Mouse (Mus musculus): Measurements from ENCODE around the gene Ces1a. TPM values are rescaled to one million over a fixed set of nuclear protein-coding genes. Genes with fewer than 3 reads are reported as not detected.

Ces1a gene
- polyA plus RNA-seq, 1 experiment from 2014 or later: not detected

DNA sequence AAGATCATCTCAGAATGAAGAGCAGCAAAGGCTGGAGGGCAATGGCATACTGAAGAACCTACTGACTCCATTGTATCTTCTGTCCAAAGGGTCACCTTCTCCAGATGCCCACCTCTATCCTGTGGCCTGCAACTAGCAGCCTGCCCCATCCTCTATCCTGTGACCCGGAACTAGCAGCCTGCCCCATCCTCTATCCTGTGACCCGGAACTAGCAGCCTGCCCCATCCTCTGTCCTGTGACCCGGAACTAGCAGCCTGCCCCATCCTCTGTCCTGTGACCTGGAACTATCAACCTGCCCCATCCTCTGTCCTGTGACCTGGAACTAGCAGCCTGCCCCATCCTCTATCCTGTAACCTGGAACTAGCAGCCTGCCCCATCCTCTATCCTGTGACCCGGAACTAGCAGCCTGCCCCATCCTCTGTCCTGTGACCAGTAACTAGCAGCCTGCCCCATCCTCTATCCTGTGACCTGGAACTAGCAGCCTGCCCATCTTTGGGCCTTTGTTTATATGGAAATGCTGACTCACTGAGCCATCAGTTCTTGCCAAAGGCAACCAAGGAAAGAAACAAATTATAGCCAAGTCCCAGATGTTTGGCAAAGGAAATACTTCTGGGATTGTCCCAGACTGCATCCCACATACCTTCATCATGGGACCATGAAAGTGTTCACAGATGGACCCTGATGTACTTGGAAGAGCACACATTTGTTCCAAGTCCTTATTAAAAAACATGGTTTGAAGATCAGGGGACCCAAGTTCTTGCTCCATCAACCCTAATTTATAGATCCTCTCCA, 7.0 kb downstream of the Ces1a start:
- no peaks in the 10 kb centered on the region for H3K36me3 ChIP-seq
- WGBS: 86% methylated on average over 4 of the region's 4 CpGs
- no peak overlapping the region for H3K4me2 ChIP-seq (replicated peaks)
- H3K9ac ChIP-seq (replicated peaks): no peak overlapping the region
- no peaks in the 10 kb centered on the region for H3K27me3 ChIP-seq
- no peak for ATAC-seq (ENCODE audit: low FRiP score, low read depth)
- 0 out of 2 replicates have a peak, but pooled peaks cover 5% of the 10 kb centered on the region for H3K4me1 ChIP-seq
- H3K9me3 ChIP-seq: no peaks in the 10 kb centered on the region
- H3K27ac ChIP-seq (replicated peaks): no peak overlapping the region
- no peak overlapping the region for H3K4me3 ChIP-seq

DNA sequence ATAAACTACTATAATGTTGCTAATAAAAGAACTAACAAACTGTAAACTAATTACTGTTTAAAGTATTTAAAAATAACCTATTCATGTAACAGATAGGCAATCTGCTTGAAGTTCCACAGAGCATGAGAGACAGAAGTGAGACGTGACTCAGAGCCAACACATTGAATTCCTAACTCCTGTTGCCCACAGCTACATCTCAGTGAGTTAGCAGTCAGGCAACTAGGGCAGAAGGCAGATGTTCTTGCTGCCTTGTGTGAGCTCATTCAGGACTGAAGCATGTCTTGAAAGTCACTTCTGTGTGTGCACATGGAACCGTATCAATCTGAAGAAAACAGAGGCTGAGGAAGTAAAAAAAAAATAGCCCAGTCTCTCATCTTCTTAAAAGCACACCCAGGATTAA, 7.7 kb downstream of the Ces1a start:
- Histone ChIP-seq H3K4me2 (replicated peaks) (no peak overlapping the region), H3K9me3 (no peaks in the 10 kb centered on the region), H3K36me3 (no peaks in the 10 kb centered on the region), H3K4me3 (no peak overlapping the region), H3K9ac (replicated peaks) (no peak overlapping the region), H3K4me1 (0 out of 2 replicates have a peak, but pooled peaks cover 5% of the 10 kb centered on the region), H3K27me3 (no peaks in the 10 kb centered on the region), H3K27ac (replicated peaks) (no peak overlapping the region)
- 83% methylated on average over 2 of the region's 2 CpGs for WGBS
- ATAC-seq (ENCODE audit: low FRiP score, low read depth): no peak

DNA sequence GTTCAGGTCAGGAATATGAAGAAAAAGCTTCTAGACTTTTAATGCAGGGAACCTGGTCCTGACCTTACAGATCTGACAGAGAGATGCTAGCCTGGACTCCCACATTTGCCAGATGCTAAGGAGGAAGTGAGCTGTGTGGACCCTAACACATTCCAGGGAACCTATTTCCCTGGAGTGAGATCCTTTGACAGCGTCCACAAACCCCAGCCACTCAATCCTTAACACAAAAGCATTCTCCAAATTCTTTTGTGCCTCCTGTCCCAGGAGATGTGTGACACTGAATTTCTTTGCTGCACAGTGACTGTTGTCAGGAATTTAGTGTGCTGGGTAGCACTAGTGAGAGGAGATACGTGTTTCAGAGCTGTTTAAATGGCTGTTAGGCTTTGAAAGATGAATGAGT, 9.2 kb downstream of the Ces1a start:
- WGBS: 0% methylated on average over 2 of the region's 2 CpGs

DNA sequence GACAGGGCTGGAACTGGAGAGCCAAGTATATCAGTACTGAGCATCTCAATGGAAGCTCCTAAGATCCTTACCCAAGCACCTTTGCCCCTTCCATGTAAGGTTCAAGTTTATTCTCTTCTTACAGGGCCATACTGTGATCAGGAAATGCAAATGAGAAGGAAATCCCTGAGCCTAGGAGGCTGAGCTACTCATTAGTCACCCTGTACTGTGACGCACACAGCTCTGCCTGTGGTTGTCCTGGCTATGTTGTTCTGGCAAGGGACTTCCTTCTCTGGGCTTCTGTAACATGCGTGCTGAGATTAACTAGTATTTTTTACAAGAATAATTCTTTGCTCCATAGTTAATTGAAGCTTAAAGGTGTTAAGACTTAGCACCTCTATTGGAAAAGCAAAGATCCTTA, 17.3 kb downstream of the Ces1a start:
- ATAC-seq (ENCODE audit: low FRiP score, low read depth): no peak
- Histone ChIP-seq H3K4me3 (no peak overlapping the region), H3K36me3 (no peaks in the 10 kb centered on the region), H3K4me2 (replicated peaks) (no peak overlapping the region), H3K27me3 (no peaks in the 10 kb centered on the region), H3K9ac (replicated peaks) (no peak overlapping the region), H3K9me3 (no peaks in the 10 kb centered on the region), H3K4me1 (no peaks in the 10 kb centered on the region), H3K27ac (replicated peaks) (no peak overlapping the region)
- 79% methylated on average over 2 of the region's 2 CpGs for WGBS

More for the DNA sequence above, 9.2 kb downstream of the Ces1a start:
- Histone ChIP-seq H3K9me3 (no peaks in the 10 kb centered on the region), H3K4me2 (replicated peaks) (no peak overlapping the region), H3K27me3 (no peaks in the 10 kb centered on the region), H3K9ac (replicated peaks) (no peak overlapping the region), H3K4me3 (no peak overlapping the region), H3K36me3 (no peaks in the 10 kb centered on the region), H3K27ac (replicated peaks) (no peak overlapping the region), H3K4me1 (0 out of 2 replicates have a peak, but pooled peaks cover 5% of the 10 kb centered on the region)
- no peak for ATAC-seq (ENCODE audit: low FRiP score, low read depth)

DNA sequence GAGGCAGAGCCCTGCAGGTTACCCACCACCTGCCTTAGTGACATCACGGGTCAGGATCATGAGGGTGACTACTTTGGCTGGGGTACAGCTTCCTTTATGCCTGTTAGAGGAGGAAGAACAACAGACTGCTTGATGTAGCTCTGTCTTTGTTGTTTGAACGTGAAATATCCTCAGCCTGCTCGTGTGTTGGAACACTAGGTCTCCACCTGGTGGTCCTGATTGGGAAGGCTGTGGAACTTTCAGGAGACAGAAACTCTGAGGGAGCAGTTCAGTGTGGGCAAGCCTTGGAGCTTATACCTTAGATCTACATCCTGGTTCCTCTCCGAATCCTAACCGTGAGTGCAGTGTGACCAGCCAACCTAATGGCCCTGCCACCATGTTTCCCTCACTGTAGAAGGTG, 26.3 kb downstream of the Ces1a start:
- Histone ChIP-seq H3K9me3 (no peaks in the 10 kb centered on the region), H3K9ac (replicated peaks) (no peak overlapping the region), H3K27ac (replicated peaks) (no peak overlapping the region), H3K27me3 (no peaks in the 10 kb centered on the region), H3K4me3 (no peak overlapping the region), H3K4me1 (no peaks in the 10 kb centered on the region), H3K36me3 (no peaks in the 10 kb centered on the region), H3K4me2 (replicated peaks) (no peak overlapping the region)
- ATAC-seq (ENCODE audit: low FRiP score, low read depth): no peak
- 73% methylated on average over 5 of the region's 5 CpGs for WGBS

DNA sequence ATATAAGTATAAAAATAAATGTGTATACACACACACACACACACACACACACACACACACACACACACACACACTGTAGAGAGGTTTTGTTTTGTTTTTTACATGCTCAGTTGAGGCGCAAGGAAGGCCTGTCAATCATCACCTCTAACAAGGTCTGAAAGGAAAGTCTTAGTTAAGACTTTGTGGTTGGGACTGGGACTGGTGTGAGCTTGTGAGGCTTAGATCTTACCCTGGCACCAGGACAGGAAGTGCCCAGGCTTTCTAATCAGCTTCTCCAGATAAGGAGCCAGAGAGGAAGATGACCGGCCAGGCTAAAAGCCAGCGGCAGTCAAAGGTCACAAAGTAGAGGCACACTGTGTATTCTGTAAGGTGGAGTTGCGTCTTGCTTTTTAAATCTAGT, 33.7 kb downstream of the Ces1a start:
- H3K27me3 ChIP-seq: no peaks in the 10 kb centered on the region
- H3K4me3 ChIP-seq: no peak overlapping the region
- H3K9me3 ChIP-seq: no peaks in the 10 kb centered on the region
- no peak for ATAC-seq (ENCODE audit: low FRiP score, low read depth)
- H3K4me1 ChIP-seq: no peaks in the 10 kb centered on the region
- no peaks in the 10 kb centered on the region for H3K36me3 ChIP-seq
- H3K9ac ChIP-seq (replicated peaks): no peak overlapping the region
- H3K4me2 ChIP-seq (replicated peaks): no peak overlapping the region
- WGBS: 88% methylated on average over 4 of the region's 4 CpGs
- H3K27ac ChIP-seq (replicated peaks): no peak overlapping the region

DNA sequence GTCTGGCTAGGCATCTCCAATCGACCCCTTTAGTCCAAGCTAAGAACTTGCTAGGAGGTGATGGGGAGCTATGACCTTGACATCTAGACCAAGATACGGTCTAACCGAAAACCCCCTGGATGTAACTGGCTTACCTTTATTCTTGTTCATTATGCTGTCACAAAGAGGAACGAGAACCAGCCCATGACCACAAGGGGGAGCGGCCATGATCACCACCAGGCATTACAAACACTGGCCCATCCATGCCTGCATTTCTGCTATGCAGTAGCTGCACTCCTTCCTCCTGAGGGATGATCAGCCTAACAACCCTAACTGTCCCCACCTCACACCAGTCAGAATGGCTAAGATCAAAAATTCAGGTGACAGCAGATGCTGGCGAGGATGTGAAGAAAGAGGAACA, 35.8 kb downstream of the Ces1a start:
- no peak for ATAC-seq (ENCODE audit: low FRiP score, low read depth)
- Histone ChIP-seq H3K4me3 (no peak overlapping the region), H3K9ac (replicated peaks) (no peak overlapping the region), H3K9me3 (no peaks in the 10 kb centered on the region), H3K27me3 (no peaks in the 10 kb centered on the region), H3K36me3 (no peaks in the 10 kb centered on the region), H3K4me2 (replicated peaks) (no peak overlapping the region), H3K27ac (replicated peaks) (no peak overlapping the region), H3K4me1 (no peaks in the 10 kb centered on the region)
- WGBS: 79% methylated on average over 6 of the region's 6 CpGs

DNA sequence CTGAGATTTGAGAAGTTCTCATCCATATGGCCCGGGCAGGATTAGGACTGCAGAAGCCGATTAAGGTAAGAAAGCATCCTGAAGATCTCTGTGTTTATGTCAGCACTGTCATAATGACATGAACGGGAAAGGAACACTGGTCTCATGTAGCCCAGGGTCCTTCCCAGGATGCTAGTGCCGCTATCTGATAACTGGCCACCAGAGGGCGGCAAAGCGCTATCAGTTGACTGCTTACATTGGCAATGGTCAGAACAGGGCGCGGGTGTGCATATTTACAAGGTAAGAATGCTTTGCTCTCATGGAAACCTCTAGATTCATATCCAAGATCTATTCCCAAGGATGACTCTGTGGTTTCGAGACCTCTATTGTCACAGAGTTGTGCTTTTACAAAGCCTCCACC, 36.6 kb downstream of the Ces1a start:
- Histone ChIP-seq H3K4me3 (no peak overlapping the region), H3K27ac (replicated peaks) (no peak overlapping the region), H3K9me3 (no peaks in the 10 kb centered on the region), H3K4me1 (no peaks in the 10 kb centered on the region), H3K9ac (replicated peaks) (no peak overlapping the region), H3K4me2 (replicated peaks) (no peak overlapping the region), H3K27me3 (no peaks in the 10 kb centered on the region), H3K36me3 (no peaks in the 10 kb centered on the region)
- peak; percentile 47 for ATAC-seq (ENCODE audit: low FRiP score, low read depth)
- WGBS: 12% methylated on average over 9 of the region's 9 CpGs

DNA sequence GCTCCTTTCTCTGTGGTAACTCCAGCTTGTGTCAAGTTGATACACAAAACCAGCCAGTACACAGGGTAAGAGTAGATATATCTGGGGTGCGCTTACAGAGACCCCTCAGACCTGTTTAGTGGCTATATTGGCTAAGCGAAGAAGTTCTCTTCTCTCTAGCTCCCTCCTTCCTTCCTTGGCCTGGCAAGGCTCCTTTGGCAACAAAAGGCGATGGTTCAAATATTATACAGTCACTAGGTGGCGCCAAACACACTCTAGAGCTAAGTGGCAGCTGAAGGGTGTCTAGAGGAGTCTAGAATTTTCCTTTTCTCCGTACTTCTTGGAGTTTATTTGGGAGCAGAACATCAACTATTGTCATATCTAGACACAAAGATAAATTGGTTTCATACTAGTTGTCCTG, 37.7 kb downstream of the Ces1a start:
- ATAC-seq (ENCODE audit: low FRiP score, low read depth): no peak
- H3K9me3 ChIP-seq: no peaks in the 10 kb centered on the region
- H3K27ac ChIP-seq (replicated peaks): no peak overlapping the region
- H3K4me2 ChIP-seq (replicated peaks): no peak overlapping the region
- H3K36me3 ChIP-seq: no peaks in the 10 kb centered on the region
- 36% methylated on average over 5 of the region's 5 CpGs for whole genome bisulfite sequencing
- H3K9ac ChIP-seq (replicated peaks): no peak overlapping the region
- no peaks in the 10 kb centered on the region for H3K27me3 ChIP-seq
- H3K4me1 ChIP-seq: no peaks in the 10 kb centered on the region
- no peak overlapping the region for H3K4me3 ChIP-seq

DNA sequence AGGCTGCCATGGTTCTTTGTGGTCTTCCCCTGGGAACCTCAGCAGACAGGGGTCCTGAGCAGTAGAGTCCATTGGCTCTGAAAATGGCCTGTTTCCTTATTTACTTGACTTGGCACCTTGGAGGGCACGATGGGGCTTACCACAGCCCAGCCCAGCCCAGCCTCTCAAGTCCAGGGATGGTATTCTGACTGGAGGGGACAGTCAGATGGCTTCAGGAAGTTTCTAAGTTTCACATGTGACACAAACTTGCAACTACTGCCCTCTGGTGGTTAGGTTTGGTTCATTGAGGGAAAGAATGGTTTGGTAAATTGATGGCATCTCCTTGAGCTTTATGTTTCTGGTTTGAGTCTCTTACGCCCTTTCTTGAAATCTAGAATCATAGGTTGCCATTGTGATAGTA, 49.4 kb downstream of the Ces1a start:
- Histone ChIP-seq H3K27ac (replicated peaks) (no peak overlapping the region), H3K4me3 (no peak overlapping the region), H3K9me3 (no peaks in the 10 kb centered on the region), H3K4me2 (replicated peaks) (no peak overlapping the region), H3K27me3 (no peaks in the 10 kb centered on the region), H3K36me3 (no peaks in the 10 kb centered on the region), H3K4me1 (no peaks in the 10 kb centered on the region), H3K9ac (replicated peaks) (no peak overlapping the region)
- ATAC-seq (ENCODE audit: low FRiP score, low read depth): no peak
- 46% methylated on average over 2 of the region's 2 CpGs for WGBS

DNA sequence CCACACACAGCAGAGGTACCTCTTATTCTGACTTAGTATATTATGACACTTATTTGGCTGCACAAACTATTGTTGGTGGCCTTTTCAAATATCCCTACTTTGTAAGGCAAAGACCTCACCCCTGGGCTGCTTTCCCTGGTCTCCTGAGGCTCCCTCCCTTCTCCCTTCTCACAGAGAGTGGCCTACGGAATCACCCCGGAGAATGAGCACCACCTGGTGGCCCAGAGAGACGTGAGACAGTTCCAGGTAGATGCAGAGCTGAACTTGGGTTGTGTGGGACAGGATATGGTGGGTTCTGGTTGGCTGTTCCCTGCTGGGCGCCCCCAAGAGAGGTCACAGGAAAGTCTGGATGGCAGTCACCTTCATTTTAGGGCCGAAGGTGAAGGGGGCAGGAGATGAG, 51.2 kb downstream of the Ces1a start:
- 28% methylated on average over 5 of the region's 5 CpGs for WGBS
- no peak overlapping the region for H3K4me3 ChIP-seq
- no peaks in the 10 kb centered on the region for H3K4me1 ChIP-seq
- H3K4me2 ChIP-seq (replicated peaks): no peak overlapping the region
- no peaks in the 10 kb centered on the region for H3K9me3 ChIP-seq
- H3K9ac ChIP-seq (replicated peaks): no peak overlapping the region
- ATAC-seq (ENCODE audit: low FRiP score, low read depth): no peak
- H3K27me3 ChIP-seq: no peaks in the 10 kb centered on the region
- no peaks in the 10 kb centered on the region for H3K36me3 ChIP-seq
- H3K27ac ChIP-seq (replicated peaks): no peak overlapping the region

DNA sequence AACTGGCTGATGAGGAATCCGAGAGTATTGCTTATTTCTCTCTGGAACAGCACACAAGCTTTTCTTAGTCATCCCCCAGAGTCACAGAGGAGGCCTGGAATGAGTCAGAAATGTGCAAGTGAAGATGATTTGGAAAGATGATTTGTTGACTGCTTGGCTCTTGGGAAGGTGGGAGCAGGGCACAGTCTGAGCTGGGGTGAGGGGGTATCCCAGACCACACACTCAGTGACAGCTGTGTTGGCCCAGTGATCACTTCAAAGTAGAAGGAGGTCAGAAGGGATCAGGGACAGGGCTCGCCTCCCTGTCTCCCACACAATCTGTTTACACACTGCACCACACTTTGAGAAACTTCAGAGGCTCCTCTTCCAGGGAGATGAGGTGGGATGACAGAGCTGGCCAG, 63.6 kb downstream of the Ces1a start:
- no peak overlapping the region for H3K27ac ChIP-seq (replicated peaks)
- no peak overlapping the region for H3K4me2 ChIP-seq (replicated peaks)
- H3K27me3 ChIP-seq: no peaks in the 10 kb centered on the region
- H3K9ac ChIP-seq (replicated peaks): no peak overlapping the region
- no peak for ATAC-seq (ENCODE audit: low FRiP score, low read depth)
- WGBS: 63% methylated on average over 2 of the region's 2 CpGs
- H3K4me1 ChIP-seq: no peaks in the 10 kb centered on the region
- H3K9me3 ChIP-seq: no peaks in the 10 kb centered on the region
- no peak overlapping the region for H3K4me3 ChIP-seq
- H3K36me3 ChIP-seq: no peaks in the 10 kb centered on the region

DNA sequence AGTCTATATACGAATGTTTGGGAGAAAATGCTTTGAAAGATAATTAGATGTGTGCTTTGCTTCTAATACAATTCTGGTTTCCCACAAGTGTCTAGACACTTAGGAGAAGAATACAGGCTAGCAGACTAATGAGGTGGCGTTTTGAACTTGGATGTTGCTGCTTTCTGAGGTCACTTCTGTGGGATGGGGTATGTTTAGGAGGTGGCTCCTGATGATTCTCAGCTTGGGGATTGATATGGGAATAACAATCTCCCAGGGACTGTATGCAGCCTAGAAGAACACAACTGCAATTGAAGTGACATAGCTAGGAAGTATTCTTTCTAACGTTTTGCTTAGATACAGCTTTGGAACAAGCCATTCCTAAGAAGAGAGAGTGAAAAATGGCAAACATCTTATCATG, 65.5 kb downstream of the Ces1a start:
- H3K36me3 ChIP-seq: no peaks in the 10 kb centered on the region
- no peak overlapping the region for H3K4me3 ChIP-seq
- no peaks in the 10 kb centered on the region for H3K27me3 ChIP-seq
- no peak for ATAC-seq (ENCODE audit: low FRiP score, low read depth)
- no peak overlapping the region for H3K9ac ChIP-seq (replicated peaks)
- no peak overlapping the region for H3K27ac ChIP-seq (replicated peaks)
- no peaks in the 10 kb centered on the region for H3K4me1 ChIP-seq
- no peaks in the 10 kb centered on the region for H3K9me3 ChIP-seq
- no peak overlapping the region for H3K4me2 ChIP-seq (replicated peaks)
- WGBS: 78% methylated on average over 3 of the region's 3 CpGs

Measured in midbrain, embryonic 12.5 days (tissue).